Mouse (Mus musculus): Measurements from ENCODE around the gene Ulbp1.
"Not testable (repeated sequence)": the region's sequence is repeated elsewhere in the genome, so short reads cannot be mapped to it uniquely, and the experiment has no call there.

Ulbp1 gene

GRCm38 (mm10) chr10:7473197-7473889 is at the start of gene Ulbp1:
TSS of gene Ulbp1 (minus strand) at chr10:7473638.
- CTCF ChIA-PET, result no interaction called here
- POLR2A ChIA-PET, result interaction anchor here (0.6 to 2.1 kb wide), 9 partner anchors 9 to 1243 kb away, joined by 3 to 16 read pairs (median 5); partner anchors contain the start of gene Lrp11 (in 1 of the 4)

GRCm38 (mm10) chr10:7498180-7498579 is 24.7 kb upstream of the Ulbp1 start:
- CTCF ChIA-PET, result not testable (repeated sequence)

GRCm38 (mm10) chr10:7492384-7492783 is 18.9 kb upstream of the Ulbp1 start:
- POLR2A ChIA-PET, result interaction anchor here in 3 of 4 experiments (0.6 to 1.6 kb wide), 7 partner anchors 19 to 1340 kb away, joined by 3 to 4 read pairs (median 3); partner anchors contain the start of genes Katna1 (in 1 of the 3), Lrp11 (in 1 of the 3) and Ulbp1 (in 1 of the 3)

More at GRCm38 (mm10) chr10:7498180-7498579, 24.7 kb upstream of the Ulbp1 start:
- POLR2A ChIA-PET, result interaction anchor here in 1 of 4 experiments (0.7 kb wide), 1 partner anchor 618 kb away, joined by 3 read pairs; no protein-coding TSS in a partner anchor

GRCm38 (mm10) chr10:7483650-7484049 is 10.2 kb upstream of the Ulbp1 start:
- ChIA-PET POLR2A (interaction anchor here in 1 of 4 experiments (1.6 kb wide), 1 partner anchor 10 kb away, joined by 8 read pairs; the partner anchor contains the start of gene Ulbp1), CTCF (no interaction called here)

More at GRCm38 (mm10) chr10:7492384-7492783, 18.9 kb upstream of the Ulbp1 start:
- CTCF ChIA-PET, result interaction anchor here in 1 of 4 experiments (1.0 to 1.3 kb wide), 2 partner anchors 110 to 349 kb away, joined by 3 to 6 read pairs; no protein-coding TSS in a partner anchor

- POLR2A ChIA-PET, result interaction anchor here in 2 of 4 experiments (1.4 to 2.1 kb wide), 5 partner anchors 8 to 189 kb away, joined by 3 to 16 read pairs (median 8); partner anchors contain the start of gene Lrp11 (in 1 of the 2)
These were observed 787 bp upstream of the Ulbp1 start for GRCm38 (mm10) chr10:7474225-7474624.

GRCm38 (mm10) chr10:7471664-7472063 is 1.8 kb downstream of the Ulbp1 start:
- ChIA-PET CTCF (no interaction called here), POLR2A (no interaction called here)

More at GRCm38 (mm10) chr10:7474225-7474624, 787 bp upstream of the Ulbp1 start:
- CTCF ChIA-PET, result not testable (repeated sequence)

- POLR2A ChIA-PET, result interaction anchor here in 3 of 4 experiments (0.6 to 1.3 kb wide), 5 partner anchors 112 to 314 kb away, joined by 3 to 4 read pairs (median 3); no protein-coding TSS in a partner anchor
- CTCF ChIA-PET, result interaction anchor here in 2 of 4 experiments (0.9 to 1.0 kb wide), 2 partner anchors 119 to 141 kb away, joined by 3 read pairs; partner anchors contain the start of gene Lrp11 (in 1 of the 2)
These were observed 3.0 kb downstream of the Ulbp1 start for GRCm38 (mm10) chr10:7470457-7470856.

- CTCF ChIA-PET, result interaction anchor here in 3 of 4 experiments (0.6 to 1.2 kb wide), 5 partner anchors 120 to 245 kb away, joined by 3 to 5 read pairs (median 3); partner anchors contain the start of gene Lrp11 (in 1 of the 3)
- POLR2A ChIA-PET, result interaction anchor here in 3 of 4 experiments (0.6 to 1.3 kb wide), 5 partner anchors 112 to 315 kb away, joined by 3 to 4 read pairs (median 3); no protein-coding TSS in a partner anchor
These were observed 3.6 kb downstream of the Ulbp1 start for GRCm38 (mm10) chr10:7469716-7470414.

- ChIA-PET POLR2A (no interaction called here), CTCF (no interaction called here)
These were observed 11.4 kb downstream of the Ulbp1 start for GRCm38 (mm10) chr10:7462006-7462405.

GRCm38 (mm10) chr10:7438928-7439327 is 34.5 kb downstream of the Ulbp1 start:
- ChIA-PET CTCF (no interaction called here), POLR2A (interaction anchor here in 1 of 4 experiments (0.5 to 0.7 kb wide), 2 partner anchors 63 to 102 kb away, joined by 3 read pairs; no protein-coding TSS in a partner anchor)

GRCm38 (mm10) chr10:7393143-7394035 is 80.0 kb downstream of the Ulbp1 start:
- ChIA-PET POLR2A (interaction anchor here in 1 of 4 experiments (0.6 kb wide), 1 partner anchor 206 kb away, joined by 4 read pairs; no protein-coding TSS in a partner anchor), CTCF (interaction anchor here in 1 of 4 experiments (0.5 kb wide), 1 partner anchor 847 kb away, joined by 4 read pairs; no protein-coding TSS in a partner anchor)

GRCm38 (mm10) chr10:7391935-7392930 is 81.2 kb downstream of the Ulbp1 start:
- ChIA-PET POLR2A (interaction anchor here in 3 of 4 experiments (0.6 to 1.0 kb wide), 4 partner anchors 117 to 564 kb away, joined by 3 to 4 read pairs (median 4); partner anchors contain the start of genes Cnksr3 (in 1 of the 3) and Tab2 (in 1 of the 3)), CTCF (interaction anchor here in 1 of 4 experiments (0.6 kb wide), 1 partner anchor 205 kb away, joined by 3 read pairs; no protein-coding TSS in a partner anchor)

GRCm38 (mm10) chr10:7391561-7391934 is 81.9 kb downstream of the Ulbp1 start:
- CTCF ChIA-PET, result interaction anchor here in 1 of 4 experiments (0.6 kb wide), 1 partner anchor 204 kb away, joined by 3 read pairs; no protein-coding TSS in a partner anchor
- POLR2A ChIA-PET, result interaction anchor here in 3 of 4 experiments (0.6 to 1.0 kb wide), 4 partner anchors 117 to 564 kb away, joined by 3 to 4 read pairs (median 4); partner anchors contain the start of genes Cnksr3 (in 1 of the 3) and Tab2 (in 1 of the 3)

GRCm38 (mm10) chr10:7391108-7391507 is 82.3 kb downstream of the Ulbp1 start:
- ChIA-PET CTCF (interaction anchor here in 1 of 4 experiments (0.6 kb wide), 1 partner anchor 203 kb away, joined by 3 read pairs; no protein-coding TSS in a partner anchor), POLR2A (interaction anchor here in 1 of 4 experiments (1.0 kb wide), 1 partner anchor 179 kb away, joined by 3 read pairs; the partner anchor contains the start of gene Cnksr3)
